Comparison of ENCODE assay signal across 8 mouse cellular contexts in genomic region chr8:83698661-83699453, GRCm38 (mm10). TPM values are rescaled to one million over a fixed set of nuclear protein-coding genes. Genes with fewer than 3 reads are reported as not detected.
DNase-seq lines count a peak whose midpoint lies in the region; ATAC-seq and TF ChIP-seq lines count a peak whose summit lies in the region.

Gene Pkn1 (minus strand): TSS chr8:83699179.

- H3K9me3 ChIP-seq in embryonic facial prominence, embryonic 11.5 days (replicated peaks; ENCODE audit: control insufficient read depth, low read length): no peaks in the 10 kb centered on the region

- under 1% methylated on average over 82 of the region's 85 CpGs for WGBS in embryonic facial prominence, embryonic 11.5 days
- 1% methylated on average over 80 of the region's 85 CpGs for WGBS in liver, adult 2 months

- H3K9ac ChIP-seq in embryonic facial prominence, embryonic 11.5 days (replicated peaks; ENCODE audit: low read length): peak within 1 kb of the TSS; percentile 91
- peak within 1 kb of the TSS; percentile 99 for H3K9ac ChIP-seq in liver, adult 2 months (ENCODE audit: low read depth, low read length)

- H3K4me1 ChIP-seq in embryonic facial prominence, embryonic 11.5 days (ENCODE audit: control insufficient read depth, insufficient read depth, low read length): peaks cover 3% of the 10 kb centered on the region
- H3K4me1 ChIP-seq in liver, adult 2 months (ENCODE audit: control insufficient read depth, insufficient read depth, low read length): peaks cover 10% of the 10 kb centered on the region; the same call in 1 of the 2 replicates

- H3K36me3 ChIP-seq in embryonic facial prominence, embryonic 11.5 days (replicated peaks; ENCODE audit: control insufficient read depth, insufficient read depth, low read depth, low read length): no peaks in the 10 kb centered on the region
- H3K36me3 ChIP-seq in liver, adult 2 months (ENCODE audit: control insufficient read depth, insufficient read depth, low read length): no peaks in the 10 kb centered on the region

- TF ChIP-seq POLR2A in liver, adult 2 months (IDR thresholded peaks at IDR 0.05; ENCODE audit: extremely low read depth, insufficient read depth, low read length): peak; percentile 48; the same call in 1 of the 2 replicates

- H3K27ac ChIP-seq in embryonic facial prominence, embryonic 11.5 days (replicated peaks; ENCODE audit: low read depth, low read length): peak within 1 kb of the TSS; percentile 72
- H3K27ac ChIP-seq in liver, adult 2 months (replicated peaks; ENCODE audit: insufficient read depth, low read depth, low read length): peak within 1 kb of the TSS; percentile 73

- peaks cover 14% of the 10 kb centered on the region; the same call in 1 of the 2 replicates for H3K79me2 ChIP-seq in liver, adult 2 months (ENCODE audit: control insufficient read depth, insufficient read depth, low read length)

- peak; percentile 82 for ATAC-seq in embryonic facial prominence, embryonic 11.5 days (replicated peaks; ENCODE audit: insufficient number of reproducible peaks, low FRiP score, low TSS enrichment, low read depth)
- ATAC-seq in monocyte, adult 5-6 weeks (replicated peaks; ENCODE audit: insufficient number of reproducible peaks, low FRiP score, low TSS enrichment, poor library complexity, severe bottlenecking): no peak

- H3K4me3 ChIP-seq in embryonic facial prominence, embryonic 11.5 days (ENCODE audit: low read depth, low read length): peak within 1 kb of the TSS; percentile 91
- H3K4me3 ChIP-seq in liver, adult 2 months (ENCODE audit: insufficient read depth, low read depth, low read length): peak within 1 kb of the TSS; percentile 73

- H3K4me2 ChIP-seq in embryonic facial prominence, embryonic 11.5 days (ENCODE audit: low read depth, low read length): peak within 1 kb of the TSS; percentile 93

- no peak for TF ChIP-seq CTCF in liver, adult 2 months (IDR thresholded peaks at IDR 0.05; ENCODE audit: low read depth, low read length)

- no peaks in the 10 kb centered on the region for H3K27me3 ChIP-seq in embryonic facial prominence, embryonic 11.5 days (ENCODE audit: control insufficient read depth, insufficient read depth, low read length)
- no peaks in the 10 kb centered on the region for H3K27me3 ChIP-seq in liver, adult 2 months (ENCODE audit: control insufficient read depth, insufficient read depth, low read length)

- peak; percentile 62 for DNase-seq in layer of hippocampus, adult 11-12 months (ENCODE audit: low spot score)
- DNase-seq in layer of hippocampus, adult 9-10 months (ENCODE audit: low spot score): no peak
- DNase-seq in embryonic facial prominence, embryonic 11.5 days (ENCODE audit: low spot score): peak; percentile 82
- DNase-seq in heart, adult 9 months (ENCODE audit: low spot score in 2 of 2): peak; percentile 83 to 85
- peak; percentile 72 for DNase-seq in kidney, adult 9 months
- DNase-seq in liver, adult 2 months (ENCODE audit: extremely low read depth, low read depth, low spot score): peak; percentile 47
- peak; percentile 76 to 87 for DNase-seq in spleen, postnatal 4 days (ENCODE audit: low spot score in 2 of 2)

RNA-seq across cellular contexts. Expression of gene Pkn1, which starts in this region (rescaled TPM):
- 20.6 and 21.5 TPM in 2 replicates for polyA plus RNA-seq in embryonic facial prominence, embryonic 11.5 days (2014; fragmentation: Nextera tagmentation; extraction: Ambion mirVana)
- 17.3 and 20.1 TPM in 2 replicates for total RNA-seq in liver, adult 2 months (2014; rRNA removed)
- 18.0 and 28.8 TPM in 2 replicates for polyA plus RNA-seq in liver, adult 2 months (2012; rRNA removed)
- total RNA-seq in monocyte, adult 5-6 weeks (2017): 159 to 217 TPM (median 178 TPM) in 3 replicates
